Mouse (Mus musculus) spleen, adult 2 months (tissue): ENCODE results near the gene Gm28305.

Experiments
- CTCF ChIP-seq: fragments of 200-500 bp; IDR thresholded peaks from 2 replicates; pipeline ENCODE4 v1.5.1; 2011; ENCODE audit warnings: mild to moderate bottlenecking, inconsistent platforms; ENCODE audit not compliant: insufficient read depth, insufficient read length, insufficient replicate concordance; ENCODE audit errors: extremely low read depth
- POLR2A ChIP-seq: fragments of 200-500 bp; IDR thresholded peaks from 2 replicates; pipeline ENCODE4 v1.6.1; 2011; ENCODE audit warnings: low read depth, low read length, inconsistent platforms

GRCm38 (mm10) chr9:104092945-104093344 is 52.5 kb downstream of the Gm28305 start:
- no peak for TF ChIP-seq CTCF
- TF ChIP-seq POLR2A, result no peak
